ENCODE assay signal across 12 mouse cellular contexts in the genomic region with DNA sequence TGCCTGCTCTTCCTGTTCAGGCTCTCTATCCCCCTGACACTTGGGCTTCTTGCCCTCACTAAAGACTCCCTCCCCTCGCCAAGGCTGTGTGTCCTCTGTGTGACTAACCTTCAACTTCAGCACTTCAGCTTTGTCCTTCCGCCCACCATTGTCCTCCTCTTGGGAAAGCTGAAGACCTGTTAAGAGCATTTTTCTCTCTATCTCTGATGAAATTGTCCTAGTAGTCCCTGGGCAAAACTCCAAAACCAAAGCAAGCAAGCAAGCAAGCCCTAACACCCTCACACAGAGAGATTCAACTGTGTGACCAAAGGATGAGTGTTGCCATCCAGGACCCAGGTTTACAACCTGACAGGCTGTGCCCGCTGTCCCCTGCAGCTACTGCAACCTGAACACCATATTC. TPM values are rescaled to one million over a fixed set of nuclear protein-coding genes. Genes with fewer than 3 reads are reported as not detected.
DNase-seq lines count a peak whose midpoint lies in the region; ATAC-seq and TF ChIP-seq lines count a peak whose summit lies in the region.
"Had no signal": no experiment of that assay in that cellular context is flagged by ENCODE, and none has a peak within 500 bp of the region (broad histone marks: within the 10 kb centered on the region; RNA-seq: fewer than 3 reads in every experiment).

No protein-coding gene starts in this region.

- intact Hi-C loops in left cerebral cortex, postnatal 14 days (cut with DNase I): no loop called here

- H3K36me3 ChIP-seq in forebrain, embryonic 13.5 days (ENCODE audit: poor library complexity, severe bottlenecking): no peaks in the 10 kb centered on the region
- H3K36me3 ChIP-seq in forebrain, postnatal 0 days (ENCODE audit: insufficient read depth): no peaks in the 10 kb centered on the region
- H3K36me3 ChIP-seq in lung, embryonic 14.5 days (ENCODE audit: insufficient read depth): no peaks in the 10 kb centered on the region
- H3K36me3 ChIP-seq in ES-Bruce4 (ENCODE audit: control insufficient read depth, insufficient read depth, low read length, poor library complexity, severe bottlenecking): no peaks in the 10 kb centered on the region
- H3K36me3 ChIP-seq in intestine, embryonic 15.5 days: no peaks in the 10 kb centered on the region
- H3K36me3 ChIP-seq: hindbrain, embryonic 15.5 days had no signal

- no peak for DNase-seq in forebrain, postnatal 0 days
- DNase-seq in lung, embryonic 14.5 days: no peak
- no peak for DNase-seq in lung, postnatal 4 days
- DNase-seq in left cerebral cortex, postnatal 14 days (ENCODE audit: low spot score in 2 of 2): no peak
- DNase-seq in layer of hippocampus, adult 9-10 months (ENCODE audit: low spot score): no peak
- DNase-seq: gastrocnemius, postnatal 36 days; liver had no signal

- H3K9ac ChIP-seq in forebrain, embryonic 13.5 days: no peak overlapping the region
- no peak overlapping the region for H3K9ac ChIP-seq in forebrain, postnatal 0 days
- H3K9ac ChIP-seq in lung, embryonic 14.5 days: peak overlapping the region; percentile 35
- no peak overlapping the region for H3K9ac ChIP-seq in ES-Bruce4 (ENCODE audit: low read depth, poor library complexity, severe bottlenecking)
- no peak overlapping the region for H3K9ac ChIP-seq in intestine, embryonic 15.5 days
- H3K9ac ChIP-seq: hindbrain, embryonic 15.5 days had no signal

- no peak for TF ChIP-seq POLR2A in ES-Bruce4 (IDR thresholded peaks at IDR 0.05; ENCODE audit: insufficient read depth, low read length)

- ATAC-seq in forebrain, embryonic 13.5 days: no peak
- ATAC-seq in forebrain, postnatal 0 days: no peak
- ATAC-seq in lung, embryonic 14.5 days (ENCODE audit: insufficient read depth): no peak
- ATAC-seq in intestine, embryonic 15.5 days: no peak

- 49% methylated on average over 3 of the region's 3 CpGs for WGBS in forebrain, embryonic 13.5 days
- WGBS in forebrain, postnatal 0 days: 68% methylated on average over 3 of the region's 3 CpGs
- WGBS in lung, embryonic 14.5 days: 48% methylated on average over 3 of the region's 3 CpGs
- 48% methylated on average over 3 of the region's 3 CpGs for WGBS in intestine, embryonic 15.5 days

- H3K27me3 ChIP-seq in forebrain, embryonic 13.5 days: peaks cover 17% of the 10 kb centered on the region
- no peaks in the 10 kb centered on the region; the same call in 1 of the 2 replicates for H3K27me3 ChIP-seq in forebrain, postnatal 0 days (ENCODE audit: insufficient read depth, low read length)
- no peaks in the 10 kb centered on the region for H3K27me3 ChIP-seq in lung, embryonic 14.5 days (ENCODE audit: insufficient read depth, low read length)
- H3K27me3 ChIP-seq in ES-Bruce4 (ENCODE audit: control insufficient read depth, insufficient read depth, low read length, poor library complexity, severe bottlenecking): no peaks in the 10 kb centered on the region
- H3K27me3 ChIP-seq in intestine, embryonic 15.5 days (replicated peaks): no peaks in the 10 kb centered on the region

- H3K4me3 ChIP-seq in forebrain, embryonic 13.5 days: no peak overlapping the region
- no peak overlapping the region for H3K4me3 ChIP-seq in forebrain, postnatal 0 days (ENCODE audit: low read depth, low read length)
- H3K4me3 ChIP-seq in lung, embryonic 14.5 days (ENCODE audit: low read depth, low read length): peak overlapping the region; percentile 22
- peak overlapping the region; percentile 1 for H3K4me3 ChIP-seq in ES-Bruce4 (ENCODE audit: low read depth, low read length)
- H3K4me3 ChIP-seq in intestine, embryonic 15.5 days (replicated peaks): no peak overlapping the region
- H3K4me3 ChIP-seq: hindbrain, embryonic 15.5 days; layer of hippocampus, adult 2 months had no signal

- H3K4me1 ChIP-seq in forebrain, embryonic 13.5 days: peaks cover 12% of the 10 kb centered on the region
- no peaks in the 10 kb centered on the region for H3K4me1 ChIP-seq in forebrain, postnatal 0 days (ENCODE audit: insufficient read depth)
- 0 out of 2 replicates have a peak, but pooled peaks cover 4% of the 10 kb centered on the region for H3K4me1 ChIP-seq in lung, embryonic 14.5 days (ENCODE audit: insufficient read depth)
- peaks cover 5% of the 10 kb centered on the region for H3K4me1 ChIP-seq in ES-Bruce4 (ENCODE audit: control insufficient read depth, insufficient read depth, low read length)
- 0 out of 2 replicates have a peak, but pooled peaks cover 6% of the 10 kb centered on the region for H3K4me1 ChIP-seq in intestine, embryonic 15.5 days (replicated peaks)

- H3K9me3 ChIP-seq in forebrain, embryonic 13.5 days (replicated peaks): no peaks in the 10 kb centered on the region
- no peaks in the 10 kb centered on the region for H3K9me3 ChIP-seq in forebrain, postnatal 0 days (ENCODE audit: low read length)
- no peaks in the 10 kb centered on the region for H3K9me3 ChIP-seq in lung, embryonic 14.5 days (ENCODE audit: low read depth, low read length)
- H3K9me3 ChIP-seq in ES-Bruce4 (replicated peaks; ENCODE audit: control insufficient read depth, insufficient read depth, low read length, poor library complexity, severe bottlenecking): no peaks in the 10 kb centered on the region
- no peaks in the 10 kb centered on the region for H3K9me3 ChIP-seq in intestine, embryonic 15.5 days
- H3K9me3 ChIP-seq: hindbrain, embryonic 15.5 days had no signal

- H3K4me2 ChIP-seq in forebrain, embryonic 13.5 days: peak overlapping the region; percentile 14; the same call in 1 of the 2 replicates
- H3K4me2 ChIP-seq in forebrain, postnatal 0 days (ENCODE audit: low read depth): no peak overlapping the region
- peak overlapping the region; percentile 54 for H3K4me2 ChIP-seq in lung, embryonic 14.5 days
- H3K4me2 ChIP-seq in intestine, embryonic 15.5 days (replicated peaks): peak overlapping the region; percentile 39; the same call in 1 of the 2 replicates
- H3K4me2 ChIP-seq: hindbrain, embryonic 15.5 days had no signal

- no peak overlapping the region for H3K27ac ChIP-seq in forebrain, embryonic 13.5 days
- no peak overlapping the region for H3K27ac ChIP-seq in forebrain, postnatal 0 days (ENCODE audit: low read depth, low read length)
- H3K27ac ChIP-seq in lung, embryonic 14.5 days (ENCODE audit: low read depth): peak overlapping the region; percentile 26; the same call in 1 of the 2 replicates
- no peak overlapping the region for H3K27ac ChIP-seq in ES-Bruce4 (ENCODE audit: insufficient read depth, low read length)
- no peak overlapping the region for H3K27ac ChIP-seq in intestine, embryonic 15.5 days
- H3K27ac ChIP-seq: hindbrain, embryonic 15.5 days; layer of hippocampus, adult 2 months had no signal

- TF ChIP-seq CTCF in forebrain, postnatal 0 days (IDR thresholded peaks at IDR 0.05; ENCODE audit: low read depth): no peak
- no peak for TF ChIP-seq CTCF in lung, embryonic 14.5 days (IDR thresholded peaks at IDR 0.05; ENCODE audit: low read depth)
- no peak for TF ChIP-seq CTCF in ES-Bruce4 (IDR thresholded peaks at IDR 0.05; ENCODE audit: low read depth, low read length)

- no peak for TF ChIP-seq EP300 in ES-Bruce4 (IDR thresholded peaks at IDR 0.05; ENCODE audit: insufficient read depth, low read depth, low read length)

RNA-seq across cellular contexts. Expression of gene Ranbp3, which starts 9.4 kb away (rescaled TPM):
- 112 and 123 TPM in 2 replicates for polyA plus RNA-seq in forebrain, embryonic 13.5 days (2015; fragmentation: Nextera tagmentation; extraction: Ambion mirVana)
- 104 and 115 TPM in 2 replicates for total RNA-seq in forebrain, postnatal 0 days (2014; rRNA removed)
- 98.2 and 100 TPM in 2 replicates for polyA plus RNA-seq in forebrain, postnatal 0 days (2015; fragmentation: Nextera tagmentation; extraction: Ambion mirVana)
- 93.8 and 105 TPM in 2 replicates for polyA plus RNA-seq in lung, embryonic 14.5 days (2014; fragmentation: Nextera tagmentation; extraction: Ambion mirVana)
- polyA plus RNA-seq in ES-Bruce4 (2011; ENCODE audit: insufficient read depth, insufficient read length, low read depth, missing spikeins): 72.6 and 75.6 TPM in 2 replicates
- polyA plus RNA-seq in intestine, embryonic 15.5 days (2015; fragmentation: Nextera tagmentation; extraction: Ambion mirVana): 73.5 and 76.2 TPM in 2 replicates
- 10 to 100 TPM; 87.2 to 92.9 TPM for total RNA-seq in left cerebral cortex, postnatal 14 days (2021)

RNA-seq across cellular contexts. Expression of gene Catsperd, which starts 35.7 kb away (rescaled TPM):
- 0.58 and 0.70 TPM in 2 replicates for polyA plus RNA-seq in forebrain, embryonic 13.5 days (2015; fragmentation: Nextera tagmentation; extraction: Ambion mirVana)
- total RNA-seq in forebrain, postnatal 0 days (2014; rRNA removed): 0.81 and 1.5 TPM in 2 replicates
- 0.94 and 1.2 TPM in 2 replicates for polyA plus RNA-seq in forebrain, postnatal 0 days (2015; fragmentation: Nextera tagmentation; extraction: Ambion mirVana)
- 0.57 and 0.76 TPM in 2 replicates for polyA plus RNA-seq in lung, embryonic 14.5 days (2014; fragmentation: Nextera tagmentation; extraction: Ambion mirVana)
- 2.4 and 3.7 TPM in 2 replicates for polyA plus RNA-seq in ES-Bruce4 (2011; ENCODE audit: insufficient read depth, insufficient read length, low read depth, missing spikeins)
- 0.48 and 0.68 TPM in 2 replicates for polyA plus RNA-seq in intestine, embryonic 15.5 days (2015; fragmentation: Nextera tagmentation; extraction: Ambion mirVana)
- total RNA-seq in left cerebral cortex, postnatal 14 days (2021): under 1 TPM; 0.49 to 0.62 TPM

RNA-seq across cellular contexts. Expression of gene Lonp1, which starts 37.0 kb away (rescaled TPM):
- polyA plus RNA-seq in forebrain, embryonic 13.5 days (2015; fragmentation: Nextera tagmentation; extraction: Ambion mirVana): 41.2 and 47.1 TPM in 2 replicates
- total RNA-seq in forebrain, postnatal 0 days (2014; rRNA removed): 64.9 and 76.3 TPM in 2 replicates
- polyA plus RNA-seq in forebrain, postnatal 0 days (2015; fragmentation: Nextera tagmentation; extraction: Ambion mirVana): 34.2 and 38.2 TPM in 2 replicates
- 55.1 and 63.1 TPM in 2 replicates for polyA plus RNA-seq in lung, embryonic 14.5 days (2014; fragmentation: Nextera tagmentation; extraction: Ambion mirVana)
- polyA plus RNA-seq in ES-Bruce4 (2011; ENCODE audit: insufficient read depth, insufficient read length, low read depth, missing spikeins): 60.3 and 62.1 TPM in 2 replicates
- polyA plus RNA-seq in intestine, embryonic 15.5 days (2015; fragmentation: Nextera tagmentation; extraction: Ambion mirVana): 62.6 and 70.0 TPM in 2 replicates
- total RNA-seq in left cerebral cortex, postnatal 14 days (2021): 10 to 100 TPM; 65.6 to 66.7 TPM

RNA-seq across cellular contexts. Expression of gene Rpl36, which starts 50.4 kb away (rescaled TPM):
- polyA plus RNA-seq in forebrain, embryonic 13.5 days (2015; fragmentation: Nextera tagmentation; extraction: Ambion mirVana): 1,314 and 1,523 TPM in 2 replicates
- 807 and 1,399 TPM in 2 replicates for total RNA-seq in forebrain, postnatal 0 days (2014; rRNA removed)
- polyA plus RNA-seq in forebrain, postnatal 0 days (2015; fragmentation: Nextera tagmentation; extraction: Ambion mirVana): 1,145 and 1,575 TPM in 2 replicates
- 2,014 and 2,172 TPM in 2 replicates for polyA plus RNA-seq in lung, embryonic 14.5 days (2014; fragmentation: Nextera tagmentation; extraction: Ambion mirVana)
- 704 and 766 TPM in 2 replicates for polyA plus RNA-seq in ES-Bruce4 (2011; ENCODE audit: insufficient read depth, insufficient read length, low read depth, missing spikeins)
- 1,919 and 1,958 TPM in 2 replicates for polyA plus RNA-seq in intestine, embryonic 15.5 days (2015; fragmentation: Nextera tagmentation; extraction: Ambion mirVana)
- total RNA-seq in left cerebral cortex, postnatal 14 days (2021): 100 to 1,000 TPM; 342 to 390 TPM

RNA-seq across cellular contexts. Expression of gene Ndufa11, which starts 53.9 kb away (rescaled TPM):
- polyA plus RNA-seq in forebrain, embryonic 13.5 days (2015; fragmentation: Nextera tagmentation; extraction: Ambion mirVana): 433 and 459 TPM in 2 replicates
- total RNA-seq in forebrain, postnatal 0 days (2014; rRNA removed): 191 TPM in 2 replicates
- polyA plus RNA-seq in forebrain, postnatal 0 days (2015; fragmentation: Nextera tagmentation; extraction: Ambion mirVana): 576 and 730 TPM in 2 replicates
- 449 and 463 TPM in 2 replicates for polyA plus RNA-seq in lung, embryonic 14.5 days (2014; fragmentation: Nextera tagmentation; extraction: Ambion mirVana)
- 152 and 177 TPM in 2 replicates for polyA plus RNA-seq in ES-Bruce4 (2011; ENCODE audit: insufficient read depth, insufficient read length, low read depth, missing spikeins)
- 471 and 522 TPM in 2 replicates for polyA plus RNA-seq in intestine, embryonic 15.5 days (2015; fragmentation: Nextera tagmentation; extraction: Ambion mirVana)
- total RNA-seq in left cerebral cortex, postnatal 14 days (2021): 100 to 1,000 TPM; 227 to 229 TPM

Comparison
In these comparisons a context has a peak if more than half of its experiments do, and no peak if none do; other contexts are left out.
1. H3K4me3 ChIP-seq: peak in lung, embryonic 14.5 days (single experiment) and ES-Bruce4 (single experiment); none in forebrain, embryonic 13.5 days (single experiment), forebrain, postnatal 0 days (single experiment) and intestine, embryonic 15.5 days (single experiment).